Mouse (Mus musculus): Measurements from ENCODE around the gene Eef1e1. TPM values are rescaled to one million over a fixed set of nuclear protein-coding genes. Genes with fewer than 3 reads are reported as not detected.
"Not testable (repeated sequence)": the region's sequence is repeated elsewhere in the genome, so short reads cannot be mapped to it uniquely, and the experiment has no call there.

Gene Eef1e1
- 10 to 100 TPM in 1 of 2 experiments, 1 to 10 TPM in 1; 8.4 to 10.5 TPM for total RNA-seq (2021)
- long read RNA-seq, experiment 1, transcript Eef1e1-201 (4 exons, 2,553 nt) = major isoform, 17 of 18 reads
- long read RNA-seq, experiment 1, partial matches to known transcripts = 1 of 18 reads
- long read RNA-seq, experiment 1, other reads (novel, unspliced or antisense) = 0 of 18 reads
- long read RNA-seq, experiment 2, transcript Eef1e1-201 (4 exons, 2,553 nt) = major isoform, 9 of 11 reads
- long read RNA-seq, experiment 2, partial matches to known transcripts = 1 of 11 reads
- long read RNA-seq, experiment 2, other reads (novel, unspliced or antisense) = 1 of 11 reads

- intact Hi-C loops (cut with DNase I) = no loop called here
- peak; percentile 92 to 96 for DNase-seq
Observed at GRCm38 (mm10) chr13:38658528-38659280, at the start of gene Eef1e1. Gene Eef1e1 (minus strand): TSS chr13:38659058.

GRCm38 (mm10) chr13:38690845-38691244, 32.0 kb upstream of the Eef1e1 start:
- no peak for DNase-seq
- intact Hi-C loops (cut with DNase I) = loop anchor here (2.0 to 5.0 kb wide), 2 partner anchors 76 to 320 kb away; no protein-coding TSS in a partner anchor

- peak; percentile 3 to 32 for DNase-seq
- intact Hi-C loops (cut with DNase I) = loop anchor here (2.0 to 5.0 kb wide), 2 partner anchors 77 to 321 kb away; no protein-coding TSS in a partner anchor
Observed at GRCm38 (mm10) chr13:38690028-38690427, 31.2 kb upstream of the Eef1e1 start.

- intact Hi-C loops (cut with DNase I) = no loop called here
- DNase-seq = no peak
Observed at GRCm38 (mm10) chr13:38688761-38689160, 29.9 kb upstream of the Eef1e1 start.

DNA sequence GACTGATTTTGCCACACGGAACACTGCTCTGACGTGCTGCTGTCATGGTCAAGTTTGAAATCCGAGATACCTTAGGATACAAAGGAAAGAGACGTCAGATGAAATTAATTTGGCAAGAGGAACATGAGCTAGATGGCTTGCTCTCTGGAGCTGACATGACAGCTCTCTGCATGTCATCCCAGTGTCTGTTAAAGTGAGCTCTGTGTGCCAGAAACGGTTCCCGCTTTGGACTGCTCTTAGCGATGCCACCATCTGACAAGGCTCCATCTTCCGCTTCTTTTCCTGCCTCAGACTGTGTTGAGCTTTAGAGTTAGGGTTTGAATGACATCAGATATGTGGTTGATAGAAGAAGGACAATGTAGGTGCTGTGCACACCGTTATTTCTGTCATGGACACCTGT, 13.5 kb upstream of the Eef1e1 start:
- DNase-seq = no peak
- intact Hi-C loops (cut with DNase I) = no loop called here

DNA sequence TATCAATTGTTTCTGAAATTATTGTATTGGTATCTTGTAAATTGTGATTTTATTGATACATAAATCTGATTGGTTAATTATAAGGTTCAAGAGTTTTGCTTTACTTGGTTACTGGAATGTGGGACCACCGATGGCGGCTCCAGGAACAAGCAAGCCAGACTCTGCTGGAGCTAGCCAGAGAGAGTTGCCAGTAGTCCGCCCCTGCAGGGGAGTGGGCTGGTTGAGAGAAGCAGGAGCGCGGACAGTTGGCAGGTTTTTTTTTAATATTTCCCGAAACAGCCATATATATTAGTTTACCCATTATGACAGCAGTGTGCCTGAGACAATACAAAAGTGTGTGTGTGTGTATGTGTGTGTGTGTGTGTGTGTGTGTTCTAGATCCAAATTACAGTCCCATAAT, 12.6 kb upstream of the Eef1e1 start:
- intact Hi-C loops (cut with DNase I); DNase-seq: not testable (repeated sequence)

- intact Hi-C loops (cut with DNase I) = no loop called here
- DNase-seq = no peak
Observed at GRCm38 (mm10) chr13:38670051-38670450, 11.2 kb upstream of the Eef1e1 start.

DNA sequence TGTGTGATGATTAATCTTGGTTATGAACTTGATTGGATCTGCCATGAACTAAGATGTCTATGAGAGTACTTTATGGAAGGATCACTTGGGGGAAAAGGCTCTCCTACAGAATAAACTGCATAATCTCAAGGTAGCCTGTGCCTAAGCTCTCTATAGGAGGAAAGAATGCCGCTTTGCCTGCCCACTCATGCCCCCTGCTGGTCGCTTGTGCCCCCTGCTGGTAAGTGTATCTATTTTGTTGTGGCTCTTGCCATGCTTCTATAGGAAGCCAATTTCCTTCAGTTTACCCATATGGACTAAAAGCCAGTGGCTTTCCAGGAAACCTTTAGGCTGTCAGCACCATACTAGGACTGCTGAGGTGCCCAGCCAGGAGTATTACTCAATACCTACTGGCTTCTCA, 9.7 kb upstream of the Eef1e1 start:
- intact Hi-C loops (cut with DNase I) = no loop called here
- peak; percentile 32 to 39 for DNase-seq

DNA sequence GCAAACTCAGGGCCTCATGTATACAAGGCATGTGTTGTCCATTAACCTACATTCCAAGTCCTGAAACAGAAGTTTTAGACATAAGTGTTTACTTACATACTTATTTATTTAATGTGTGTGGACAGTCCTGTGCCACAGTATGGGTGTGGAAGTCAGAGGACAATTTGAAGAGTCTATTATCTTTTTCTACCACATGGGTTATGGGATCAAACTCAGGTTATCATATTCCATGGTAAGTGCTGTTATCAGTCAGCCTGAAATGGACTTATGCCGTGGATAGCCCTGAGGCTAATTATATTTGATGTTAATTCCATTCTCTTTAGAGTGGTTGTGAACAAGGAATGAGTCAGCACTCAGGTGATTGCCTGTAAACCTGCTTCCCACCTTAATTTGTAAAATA, 5.9 kb upstream of the Eef1e1 start:
- DNase-seq = no peak
- intact Hi-C loops (cut with DNase I) = no loop called here

DNA sequence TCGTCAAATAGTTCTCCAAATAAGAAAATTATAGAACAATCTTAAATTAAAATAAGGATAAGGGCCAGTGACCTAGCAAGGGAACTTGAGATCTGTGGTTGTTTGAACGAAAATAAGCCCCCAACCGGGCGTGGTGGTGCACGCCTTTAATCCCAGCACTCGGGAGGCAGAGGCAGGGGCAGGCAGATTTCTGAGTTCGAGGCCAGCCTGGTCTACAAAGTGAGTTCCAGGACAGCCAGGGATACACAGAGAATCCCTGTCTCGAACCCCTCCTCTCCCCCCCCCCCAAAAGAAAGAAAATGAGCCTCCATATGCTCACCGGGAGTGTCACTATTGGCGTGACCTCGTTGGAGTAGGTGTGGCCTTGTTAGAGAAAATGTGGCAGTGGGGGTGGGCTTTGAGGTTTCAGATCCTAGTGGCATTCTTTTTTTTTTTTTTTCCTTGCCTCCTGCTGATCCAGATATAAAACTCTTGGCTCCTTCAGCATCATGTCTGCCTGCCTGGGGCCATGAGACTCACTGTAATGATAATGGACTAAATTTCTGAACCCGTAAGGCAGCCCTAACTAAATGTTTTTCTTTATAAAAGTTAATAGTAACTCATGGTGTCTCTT, 772 bp upstream of the Eef1e1 start:
- intact Hi-C loops (cut with DNase I) = no loop called here
- DNase-seq = no peak

DNA sequence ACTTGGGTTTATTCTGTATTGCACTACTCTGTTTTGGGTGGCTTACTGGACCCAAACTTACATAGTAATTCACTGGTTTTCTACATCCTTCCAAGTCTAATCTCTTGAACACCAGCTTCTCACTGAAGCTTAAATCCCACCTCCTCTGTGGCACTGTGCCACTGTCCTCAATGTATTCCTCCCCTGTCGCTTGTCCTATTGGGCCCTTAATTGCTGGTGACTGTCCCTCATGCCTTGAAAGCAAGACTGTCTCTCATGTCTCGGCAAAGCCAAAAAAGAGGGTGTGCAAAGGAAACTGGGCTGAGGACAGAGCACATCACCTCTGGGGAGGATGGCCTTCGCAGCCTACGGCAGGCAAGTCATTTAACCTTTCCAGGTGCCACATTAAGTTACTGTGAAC, 993 bp downstream of the Eef1e1 start:
- intact Hi-C loops (cut with DNase I) = no loop called here
- DNase-seq = no peak

DNA sequence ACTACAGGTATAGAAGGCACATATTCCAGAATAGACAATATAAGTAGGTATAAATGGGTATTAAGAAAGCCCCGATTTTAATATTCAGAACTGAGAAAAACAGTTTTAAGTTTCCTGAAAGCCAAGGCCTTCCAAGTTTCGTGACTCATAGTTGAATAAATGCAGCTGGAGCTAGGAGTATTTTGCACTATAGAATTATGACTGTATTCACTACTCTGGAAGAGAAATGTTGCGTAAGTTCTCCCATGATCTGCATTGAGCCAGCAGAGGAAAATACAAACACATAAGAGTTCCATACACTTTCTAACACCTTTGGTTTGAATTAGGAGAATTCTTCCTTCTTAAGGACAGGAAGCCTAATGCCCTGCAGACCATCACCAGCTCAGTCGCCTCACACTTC, 8.6 kb downstream of the Eef1e1 start:
- intact Hi-C loops (cut with DNase I) = no loop called here
- no peak for DNase-seq

DNA sequence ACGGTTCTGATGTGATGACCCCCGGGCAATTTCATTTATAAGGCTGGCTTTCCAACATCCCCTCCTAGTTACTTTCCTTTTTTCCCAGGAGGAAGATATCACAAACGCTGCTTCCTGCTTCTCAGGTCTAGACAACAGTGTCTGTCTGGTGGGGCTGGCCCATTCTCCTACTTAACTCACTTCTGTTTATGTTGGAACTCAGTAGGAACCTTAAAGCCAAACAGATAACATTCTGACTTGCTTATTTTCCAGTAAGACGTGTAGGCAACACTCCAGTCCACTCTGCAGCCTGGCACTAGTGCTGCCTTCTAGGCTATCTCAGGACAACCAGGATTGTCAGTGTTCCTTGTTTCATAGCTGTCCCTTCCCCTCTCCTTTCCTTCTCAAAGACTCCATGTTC, 9.8 kb downstream of the Eef1e1 start:
- DNase-seq = no peak
- intact Hi-C loops (cut with DNase I) = no loop called here

- no peak for DNase-seq
- intact Hi-C loops (cut with DNase I) = no loop called here
Observed at GRCm38 (mm10) chr13:38641414-38641813, 17.4 kb downstream of the Eef1e1 start.

DNA sequence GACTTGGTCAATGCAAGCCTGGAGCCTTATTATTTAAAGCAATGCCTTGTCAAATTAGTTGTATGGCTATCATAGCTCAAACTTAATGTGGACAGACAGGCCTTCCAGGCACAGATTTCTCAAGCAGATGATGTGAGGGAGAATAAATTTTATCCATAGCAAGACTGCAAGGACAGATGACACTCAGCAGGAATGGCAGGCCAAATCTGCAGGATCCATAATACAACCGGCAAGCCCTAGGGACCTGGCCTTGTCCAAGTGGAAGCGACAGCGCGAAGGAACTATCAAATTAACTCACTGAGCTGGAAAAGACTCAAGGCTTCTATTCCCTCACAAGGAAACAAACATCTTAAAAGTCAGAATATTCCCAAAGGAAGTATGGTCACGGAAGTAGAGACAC, 17.9 kb downstream of the Eef1e1 start:
- intact Hi-C loops (cut with DNase I) = no loop called here

GRCm38 (mm10) chr13:38638694-38639093, 20.2 kb downstream of the Eef1e1 start:
- intact Hi-C loops (cut with DNase I) = no loop called here
- DNase-seq = no peak

More for the DNA sequence above, 17.9 kb downstream of the Eef1e1 start:
- DNase-seq = no peak

GRCm38 (mm10) chr13:38634800-38635269, 24.0 kb downstream of the Eef1e1 start, which contains the start of gene Bloc1s5:
Gene Bloc1s5 (minus strand): TSS chr13:38635109.
- intact Hi-C loops (cut with DNase I) = no loop called here
- DNase-seq = peak; percentile 94 to 96

DNA sequence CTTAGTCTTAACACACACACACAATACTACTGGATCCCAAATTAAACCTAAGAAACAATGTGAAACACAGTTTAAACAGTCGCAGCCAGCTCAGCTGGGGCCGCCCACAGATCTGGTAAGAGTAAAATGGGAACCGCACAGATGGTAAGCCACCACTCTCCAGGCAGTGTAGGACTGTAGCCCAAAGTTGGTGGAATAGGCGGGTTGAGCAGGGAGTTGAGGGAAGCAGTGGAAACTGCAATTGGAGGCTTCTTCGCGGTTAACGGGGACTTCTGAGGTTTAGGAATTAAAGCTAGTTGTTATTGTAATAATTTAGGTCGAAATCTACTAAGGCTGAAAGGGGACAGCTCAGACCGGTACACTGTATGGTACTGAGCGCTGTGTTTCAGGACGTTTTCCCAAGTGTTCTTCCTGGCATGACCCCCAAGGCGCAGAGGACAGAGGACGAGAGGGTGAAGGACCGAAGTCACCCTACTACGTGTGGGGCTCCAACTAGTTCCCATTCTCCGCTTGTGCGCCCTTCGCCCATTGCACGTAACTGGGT, 24.5 kb downstream of the Eef1e1 start:
- peak in 1 of 2 experiments; percentile 21 for DNase-seq
- intact Hi-C loops (cut with DNase I) = no loop called here

DNA sequence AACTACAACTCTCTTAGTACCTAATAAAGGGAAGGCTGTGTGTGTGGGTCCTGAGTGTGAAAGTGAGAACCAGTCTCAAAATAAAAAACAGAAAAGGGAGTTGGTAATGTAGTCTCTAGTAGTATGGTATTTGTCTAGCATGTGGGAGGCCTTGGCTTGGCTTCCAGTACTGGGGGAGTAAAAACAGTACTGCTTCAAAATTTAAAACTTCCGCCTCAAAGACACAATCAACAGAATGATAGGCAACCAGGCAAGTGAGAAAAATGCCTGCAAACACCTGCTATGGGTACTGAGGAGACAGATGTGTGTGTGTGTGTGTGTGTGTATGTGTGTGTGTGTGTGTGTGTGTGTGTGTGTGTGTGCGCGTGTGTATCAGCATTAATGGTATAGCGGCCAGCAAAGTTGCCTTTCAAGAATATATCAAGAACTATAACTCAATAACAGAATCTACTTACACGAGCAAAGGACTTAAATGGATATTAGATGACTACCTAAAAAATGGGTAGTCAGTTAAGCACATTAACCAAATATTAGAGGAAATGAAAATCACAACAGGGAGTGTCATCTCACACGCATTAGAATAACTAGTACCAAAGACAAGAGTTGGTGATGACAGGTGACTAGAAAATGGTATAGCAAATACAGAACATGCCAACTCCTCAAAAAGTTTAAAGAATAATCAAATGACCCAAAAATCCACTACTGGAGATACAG, 25.4 kb downstream of the Eef1e1 start:
- no peak for DNase-seq
- intact Hi-C loops (cut with DNase I) = no loop called here

GRCm38 (mm10) chr13:38632556-38632955, 26.3 kb downstream of the Eef1e1 start:
- DNase-seq = no peak
- intact Hi-C loops (cut with DNase I) = no loop called here

Measured in heart, postnatal 14 days (tissue).